Mouse (Mus musculus): ENCODE results near the gene March4.

DNA sequence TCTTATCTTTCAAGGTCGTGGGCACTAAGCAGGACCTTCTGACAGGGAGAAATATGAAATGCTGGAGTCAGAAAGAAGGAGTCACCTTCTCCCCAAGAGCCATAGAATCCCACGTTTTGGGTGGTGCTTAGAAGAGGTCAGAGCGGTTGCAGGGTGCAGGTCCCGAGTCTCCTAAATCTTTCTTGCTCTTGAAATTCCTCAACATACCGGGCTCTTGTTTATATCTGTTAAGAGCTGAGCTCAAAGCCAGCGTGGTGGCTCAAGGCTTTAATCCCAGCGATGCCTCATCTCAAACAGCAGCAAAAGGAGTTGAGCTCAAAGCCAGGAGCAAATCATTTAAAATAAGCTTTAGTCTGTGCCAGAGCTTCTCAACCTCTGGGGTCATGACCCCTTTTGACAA, 37.9 kb upstream of the March4 start:
- no peak for TF ChIP-seq CTCF (IDR thresholded peaks at IDR 0.05; ENCODE audit: extremely low read depth, insufficient read length, insufficient replicate concordance, low read depth, low read length)
- TF ChIP-seq POLR2A (IDR thresholded peaks at IDR 0.05; ENCODE audit: low read depth, low read length) = no peak

Measured in small intestine, adult 2 months (tissue).